Mouse (Mus musculus) neutrophil, adult 5-6 weeks (primary cell): ENCODE data around the gene Pcnx2. TPM values are rescaled to one million over a fixed set of nuclear protein-coding genes. Genes with fewer than 3 reads are reported as not detected.

Experiments
- ATAC-seq: fragments of 151-379, 151-347 bp; 2 replicates; pipeline ENCODE4 v1.8.0; 2017; ENCODE audit warnings: mild to moderate bottlenecking, moderate TSS enrichment; ENCODE audit not compliant: insufficient number of reproducible peaks, poor library complexity, low FRiP score, severe bottlenecking; ENCODE audit errors: extremely low read depth
- total RNA-seq: library from RNA; stranded (forward); fragments of 200-1000 nt; gene quantifications from 2 replicates; pipeline ENCODE4 v1.2.3, GENCODE M21; 2017

Gene Pcnx2
- total RNA-seq, 1 experiment from 2014 or later: not detected

GRCm38 (mm10) chr8:125902521-125902920 is 4.4 kb upstream of the Pcnx2 start:
- ATAC-seq: no peak

- ATAC-seq: no peak
These were observed 3.0 kb upstream of the Pcnx2 start for GRCm38 (mm10) chr8:125901167-125901566.

- no peak for ATAC-seq
These were observed 782 bp upstream of the Pcnx2 start for GRCm38 (mm10) chr8:125898899-125899298.

- no peak for ATAC-seq
These were observed 729 bp downstream of the Pcnx2 start for GRCm38 (mm10) chr8:125897388-125897787.

- no peak for ATAC-seq
These were observed 8.2 kb downstream of the Pcnx2 start for GRCm38 (mm10) chr8:125889920-125890319.

GRCm38 (mm10) chr8:125887549-125887948 is 10.6 kb downstream of the Pcnx2 start:
- ATAC-seq: no peak

- ATAC-seq: no peak
These were observed 17.7 kb downstream of the Pcnx2 start for GRCm38 (mm10) chr8:125880447-125880846.

GRCm38 (mm10) chr8:125873250-125873534 is 24.9 kb downstream of the Pcnx2 start:
- no peak for ATAC-seq

GRCm38 (mm10) chr8:125872501-125873249 is 25.4 kb downstream of the Pcnx2 start:
- ATAC-seq: no peak

- ATAC-seq: no peak
These were observed 27.2 kb downstream of the Pcnx2 start for GRCm38 (mm10) chr8:125870821-125871321.

- no peak for ATAC-seq
These were observed 27.9 kb downstream of the Pcnx2 start for GRCm38 (mm10) chr8:125870179-125870702.

GRCm38 (mm10) chr8:125869739-125870138 is 28.4 kb downstream of the Pcnx2 start:
- ATAC-seq: no peak

GRCm38 (mm10) chr8:125868552-125868951 is 29.6 kb downstream of the Pcnx2 start:
- no peak for ATAC-seq

- no peak for ATAC-seq
These were observed 32.0 kb downstream of the Pcnx2 start for GRCm38 (mm10) chr8:125866125-125866524.

- no peak for ATAC-seq
These were observed 40.9 kb downstream of the Pcnx2 start for GRCm38 (mm10) chr8:125857251-125857650.

- ATAC-seq: no peak
These were observed 42.0 kb downstream of the Pcnx2 start for GRCm38 (mm10) chr8:125856160-125856559.

GRCm38 (mm10) chr8:125854379-125854778 is 43.7 kb downstream of the Pcnx2 start:
- no peak for ATAC-seq

- ATAC-seq: no peak
These were observed 44.8 kb downstream of the Pcnx2 start for GRCm38 (mm10) chr8:125853300-125853699.

- ATAC-seq: no peak
These were observed 48.9 kb downstream of the Pcnx2 start for GRCm38 (mm10) chr8:125849181-125849580.

- ATAC-seq: no peak
These were observed 50.3 kb downstream of the Pcnx2 start for GRCm38 (mm10) chr8:125847842-125848241.

GRCm38 (mm10) chr8:125845281-125845680 is 52.8 kb downstream of the Pcnx2 start:
- no peak for ATAC-seq
